Mouse (Mus musculus) gastrocnemius, postnatal 4 days (tissue): ENCODE measurements at regions not wholly inside any gene's neighbourhood (a gene's known extent, or its start where the extent isn't known, plus 50 kb on each side); places are given as distances from the start of the nearest gene placed in this dataset.

Source experiments
- DNase-seq, 2 experiments: peaks; one replicate each; pipeline ENCODE4 v3.0.0; 2021 to 2022; ENCODE audit warnings: low spot score in 2 of 2, mixed read lengths in 2 of 2

- DNase-seq: no peak
Measured at GRCm38 (mm10) chr9:27692751-27693150, 97.8 kb upstream of the Opcml start.

DNA sequence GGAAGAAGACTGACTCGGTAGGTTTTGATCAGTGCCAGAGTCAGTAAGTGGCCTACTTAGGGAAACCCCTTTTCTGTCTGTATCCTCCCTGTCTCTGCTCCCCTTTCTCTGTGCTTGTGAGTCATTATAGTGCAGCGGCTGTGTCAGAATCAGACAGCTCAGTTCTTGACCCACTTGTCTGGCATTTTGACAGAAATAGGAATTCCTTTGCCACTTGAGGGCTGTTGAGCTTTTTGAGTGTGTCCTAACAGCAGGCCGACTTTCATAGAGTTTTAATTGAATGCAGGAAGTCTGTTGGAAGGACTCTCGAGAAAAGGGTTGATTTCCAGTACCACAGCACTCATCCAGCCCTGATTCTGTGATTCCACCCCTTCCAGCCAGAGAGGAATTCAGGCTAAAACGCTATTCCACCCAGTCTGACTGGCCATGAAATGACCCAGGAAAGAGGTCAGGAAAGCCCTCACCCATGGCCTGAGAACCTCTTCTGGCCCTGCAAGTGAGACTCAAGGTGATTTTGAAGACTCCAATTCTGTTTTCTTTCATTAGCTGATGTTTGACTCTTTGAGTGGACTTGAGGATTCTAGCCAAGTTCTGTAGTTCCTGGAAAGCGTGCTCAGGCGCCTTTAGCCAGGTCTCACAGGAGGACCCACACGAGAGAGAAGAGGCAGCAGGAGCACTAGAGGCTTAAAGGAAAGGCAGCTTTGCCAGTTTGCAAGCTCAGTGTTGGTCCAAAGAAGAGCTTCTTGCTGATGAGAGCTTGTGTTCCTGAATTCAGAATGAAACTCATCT lies 95.6 kb upstream of the Opcml start:
- no peak for DNase-seq

GRCm38 (mm10) chr9:27701559-27701958 lies 89.0 kb upstream of the Opcml start:
- DNase-seq: no peak

DNA sequence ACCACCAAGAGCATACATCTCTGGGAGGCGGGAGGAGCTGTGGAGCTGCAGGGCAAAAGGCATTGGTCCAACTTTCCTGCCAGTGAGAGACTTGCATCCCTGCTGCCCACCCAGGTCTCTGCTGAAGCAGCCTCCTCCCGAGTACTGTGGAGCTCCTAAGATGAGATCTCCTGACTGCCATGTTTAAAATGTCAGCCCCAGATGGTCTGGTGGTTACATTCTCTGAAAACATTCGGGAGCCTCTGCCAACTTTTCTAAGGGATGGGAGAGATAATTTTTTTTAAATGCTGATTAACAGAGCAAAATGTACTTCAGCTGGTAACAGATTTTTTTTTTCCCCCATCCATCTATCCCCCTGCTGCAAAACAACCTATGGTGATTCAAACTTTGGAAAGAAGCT lies 88.4 kb upstream of the Opcml start:
- no peak for DNase-seq

- no peak for DNase-seq
Measured at GRCm38 (mm10) chr9:27704001-27704400, 86.6 kb upstream of the Opcml start.

DNA sequence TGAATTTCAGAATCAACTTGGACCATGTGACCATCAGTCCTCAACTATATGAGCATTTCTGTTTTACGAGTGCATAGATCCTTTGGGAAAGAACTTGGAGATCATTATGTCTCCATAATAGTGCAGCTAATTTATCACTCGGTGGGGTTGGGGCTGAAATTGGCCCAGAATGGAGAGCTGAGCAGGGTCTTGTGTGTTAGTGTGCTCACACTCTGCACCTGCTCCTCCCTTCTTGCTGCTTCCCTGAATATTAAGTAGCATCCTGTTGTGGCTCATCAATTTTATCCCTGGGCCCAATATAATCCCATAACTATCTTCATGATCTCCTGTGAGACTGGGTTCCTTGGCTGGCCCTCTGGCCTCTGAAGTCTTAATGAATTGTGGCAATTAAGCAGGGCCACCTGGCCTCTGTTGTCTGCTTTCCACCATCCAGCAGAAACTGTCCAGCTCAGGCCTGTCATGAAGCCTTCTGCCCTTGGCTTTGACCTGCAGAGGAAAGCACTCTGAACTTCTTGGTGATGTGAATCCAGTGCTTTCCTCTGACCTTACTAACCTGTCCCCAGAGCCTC lies 66.7 kb upstream of the Opcml start:
- DNase-seq: no peak

DNA sequence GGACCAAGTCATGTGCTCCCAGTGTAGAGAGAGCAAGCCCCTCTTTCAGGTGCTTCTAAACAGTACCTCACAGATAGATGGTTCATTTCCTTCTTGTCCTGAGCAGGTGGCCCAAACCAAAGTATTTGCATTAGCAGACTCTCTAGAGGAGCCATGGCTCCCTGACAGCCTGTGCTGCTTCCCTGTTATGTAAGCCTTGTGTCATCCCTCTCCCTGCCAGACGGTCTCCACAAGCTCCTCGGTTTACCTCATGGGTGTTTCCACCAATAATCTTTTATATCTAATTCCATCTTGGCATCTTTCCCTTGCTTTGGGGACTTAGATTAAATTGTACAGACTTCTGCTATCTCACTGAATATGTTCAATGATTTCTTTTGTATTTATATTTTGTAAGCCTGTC lies 66.0 kb upstream of the Opcml start:
- no peak for DNase-seq

GRCm38 (mm10) chr9:27728652-27729557 lies 61.7 kb upstream of the Opcml start:
- peak in 1 of 2 experiments; percentile 20 for DNase-seq

- no peak for DNase-seq
Measured at GRCm38 (mm10) chr9:27729558-27729889, 61.1 kb upstream of the Opcml start.

- DNase-seq: peak; percentile 20 to 37
Measured at GRCm38 (mm10) chr9:27739287-27739686, 51.3 kb upstream of the Opcml start.
